Mouse (Mus musculus) limb, embryonic 14.5 days (tissue): ENCODE measurements around the gene Mtg1. TPM values are rescaled to one million over a fixed set of nuclear protein-coding genes. Genes with fewer than 3 reads are reported as not detected.
A peak's percentile ranks its signal among the peaks of the same experiment; 100 is the strongest.

Experiments
- ATAC-seq: fragments of 200-750 bp; cut with Nextera tagmentation; 2 replicates; pipeline ENCODE4 v1.8.0; 2017; ENCODE audit warnings: low read depth, moderate number of reproducible peaks, moderate TSS enrichment; ENCODE audit not compliant: low FRiP score
- DNase-seq: peaks from one replicate; pipeline ENCODE4 v3.0.0-alpha.2; 2015; ENCODE audit warnings: low spot score
- H3K27ac ChIP-seq: fragments of 300-500 bp; sonication (generic); replicated peaks from 2 replicates; pipeline ENCODE4 v1.5.1; 2014; ENCODE audit warnings: low read depth, mild to moderate bottlenecking, low read length, moderate library complexity, mixed read lengths
- H3K27me3 ChIP-seq: fragments of 300-500 bp; sonication (generic); 2 replicates; pipeline ENCODE4 v1.6.1; 2014; ENCODE audit warnings: low read length, mixed read lengths; ENCODE audit not compliant: control insufficient read depth, insufficient read depth
- H3K36me3 ChIP-seq: fragments of 300-500 bp; sonication (generic); 2 replicates; pipeline ENCODE4 v1.6.1; 2014; ENCODE audit warnings: mild to moderate bottlenecking, low read length, moderate library complexity, mixed read lengths; ENCODE audit not compliant: control insufficient read depth, insufficient read depth
- H3K4me1 ChIP-seq: fragments of 300-500 bp; sonication (generic); 2 replicates; pipeline ENCODE4 v1.6.1; 2014; ENCODE audit warnings: antibody characterized with exemption, low read length, mixed read lengths; ENCODE audit not compliant: control insufficient read depth, insufficient read depth
- H3K4me2 ChIP-seq: fragments of 300-500 bp; sonication (generic); replicated peaks from 2 replicates; pipeline ENCODE4 v1.6.1; 2014; ENCODE audit warnings: low read depth, mild to moderate bottlenecking, low read length, moderate library complexity; ENCODE audit not compliant: severe bottlenecking
- H3K4me3 ChIP-seq: fragments of 300-500 bp; sonication (generic); replicated peaks from 2 replicates; pipeline ENCODE4 v1.5.1; 2014; ENCODE audit warnings: low read length
- H3K9ac ChIP-seq: fragments of 300-500 bp; sonication (generic); 2 replicates; pipeline ENCODE4 v1.6.1; 2014; ENCODE audit warnings: mild to moderate bottlenecking, low read depth, low read length, moderate library complexity; ENCODE audit not compliant: severe bottlenecking
- H3K9me3 ChIP-seq: fragments of 300-500 bp; sonication (generic); 2 replicates; pipeline ENCODE4 v1.6.1; 2016; ENCODE audit warnings: low read length; ENCODE audit not compliant: control insufficient read depth
- POLR2A ChIP-seq: fragments of 200-500 bp; IDR thresholded peaks from 2 replicates; pipeline ENCODE4 v1.8.0; 2012; ENCODE audit warnings: inconsistent platforms, mild to moderate bottlenecking, moderate library complexity, borderline replicate concordance; ENCODE audit not compliant: insufficient read depth, insufficient read length; ENCODE audit errors: extremely low read depth
- WGBS: fragments of 180-500 bp; shearing (Covaris S2); extraction: QIAGEN DNeasy Blood & Tissue Kit; methylation state at CpG from one replicate; pipeline ENCODE4 v1.1.7; 2014; 5-methylcytosine and 5-hydroxymethylcytosine counted together
- polyA plus RNA-seq, 2 experiments: library from polyadenylated mRNA; depleted of rRNA in 1 of 2; stranded (reverse) in 1 of 2; unstranded in 1 of 2; fragments of >200 nt; fragmentation: Nextera tagmentation in 1 of 2; extraction: Ambion mirVana in 1 of 2; gene quantifications; 2 replicates each; pipeline versions ENCODE4 v1.2.1 to v1.2.3; 2012 to 2014

Mtg1 gene
- polyA plus RNA-seq, 2 experiments, result 26.5 to 28.4 TPM

DNA sequence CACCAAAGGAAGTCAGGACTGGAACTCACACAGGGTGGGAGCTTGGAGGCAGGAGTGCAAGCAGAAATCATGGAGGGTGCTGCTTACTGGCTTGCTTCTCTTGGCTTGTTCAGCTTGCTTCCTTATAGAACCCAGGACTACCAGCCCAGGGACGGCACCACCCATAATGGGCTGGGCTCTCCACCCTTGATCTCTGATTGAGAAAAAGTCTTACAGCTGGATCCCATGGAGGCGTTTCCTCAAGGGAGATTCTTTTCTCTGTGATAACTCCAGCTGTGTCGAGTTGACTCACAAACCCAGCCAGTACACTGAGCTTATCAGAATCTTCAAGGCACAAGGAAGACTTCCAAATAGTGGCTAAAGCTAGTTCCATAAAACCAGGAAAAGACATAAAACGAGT lies 14.6 kb upstream of the Mtg1 start:
- TF ChIP-seq POLR2A, result no peak
- no peak overlapping the region for H3K27ac ChIP-seq
- no peak for ATAC-seq

GRCm38 (mm10) chr7:140124382-140124781 lies 13.0 kb upstream of the Mtg1 start:
- no peak overlapping the region for H3K4me2 ChIP-seq
- TF ChIP-seq POLR2A, result no peak
- no peaks in the 10 kb centered on the region for H3K27me3 ChIP-seq
- no peak overlapping the region for H3K9ac ChIP-seq
- H3K4me3 ChIP-seq, result no peak overlapping the region
- H3K27ac ChIP-seq, result no peak overlapping the region
- ATAC-seq (no peak), DNase-seq (no peak)
- H3K9me3 ChIP-seq, result no peaks in the 10 kb centered on the region
- H3K36me3 ChIP-seq, result 0 out of 2 replicates have a peak, but pooled peaks cover under 1% of the 10 kb centered on the region
- WGBS, result 100% methylated on average over 1 of the region's 1 CpGs
- H3K4me1 ChIP-seq, result peaks cover 5% of the 10 kb centered on the region; the same call in 1 of the 2 replicates

More for the DNA sequence above, 14.6 kb upstream of the Mtg1 start:
- Histone ChIP-seq H3K9me3 (no peaks in the 10 kb centered on the region), H3K4me2 (no peak overlapping the region), H3K9ac (no peak overlapping the region), H3K4me1 (peaks cover 5% of the 10 kb centered on the region; the same call in 1 of the 2 replicates), H3K36me3 (no peaks in the 10 kb centered on the region), H3K27me3 (no peaks in the 10 kb centered on the region), H3K4me3 (no peak overlapping the region)
- no peak for DNase-seq
- 31% methylated on average over 4 of the region's 4 CpGs for WGBS

DNA sequence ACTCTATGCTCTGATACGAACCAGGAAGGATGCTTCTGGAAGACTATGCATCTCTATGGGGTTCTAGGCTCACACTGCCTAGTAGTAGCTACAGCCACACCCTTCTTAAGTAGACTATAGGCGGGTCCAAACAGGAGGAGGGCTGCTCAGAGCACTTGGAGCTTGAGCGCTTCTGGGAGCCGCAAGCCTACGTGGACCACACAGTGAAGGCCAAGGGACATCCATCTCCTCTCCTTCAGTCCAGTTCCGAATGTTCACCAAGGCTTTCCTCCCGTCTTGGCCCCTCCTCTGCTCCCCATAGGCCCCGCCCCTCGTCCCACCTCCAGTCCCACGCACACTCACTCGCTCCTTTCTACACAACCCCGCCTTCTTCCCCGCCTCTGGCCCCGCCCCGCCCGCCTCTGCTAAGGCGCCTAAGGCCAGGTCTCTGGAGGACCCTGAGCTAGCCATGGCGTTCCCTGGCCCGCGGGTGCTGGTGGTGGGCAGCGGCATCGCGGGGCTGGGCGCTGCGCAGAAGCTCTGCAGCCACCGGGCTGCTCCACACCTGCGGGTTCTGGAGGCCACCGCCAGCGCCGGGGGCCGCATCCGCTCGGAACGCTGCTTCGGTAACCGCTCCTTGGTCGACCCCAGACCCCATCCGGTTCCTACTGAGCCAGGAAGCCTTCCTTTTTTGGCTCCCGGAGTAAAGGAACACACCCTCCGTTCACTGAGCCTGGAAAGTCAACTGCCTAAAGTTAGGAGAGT lies 11.9 kb upstream of the Mtg1 start:
- ATAC-seq, result peak; percentile 99
- Histone ChIP-seq H3K27ac (no peak overlapping the region; the same call in 1 of the 2 replicates), H3K4me3 (peak overlapping the region; percentile 55), H3K36me3 (peaks cover 11% of the 10 kb centered on the region), H3K9ac (peak overlapping the region; percentile 61), H3K4me1 (peaks cover 5% of the 10 kb centered on the region; the same call in 1 of the 2 replicates), H3K9me3 (no peaks in the 10 kb centered on the region), H3K4me2 (peak overlapping the region; percentile 89), H3K27me3 (no peaks in the 10 kb centered on the region)
- TF ChIP-seq POLR2A, result no peak
- WGBS, result 2% methylated on average over 34 of the region's 40 CpGs
- DNase-seq, result peak; percentile 89

- 5% methylated on average over 5 of the region's 5 CpGs for WGBS
- Histone ChIP-seq H3K27ac (no peak overlapping the region), H3K4me3 (peak overlapping the region; percentile 55), H3K9me3 (no peaks in the 10 kb centered on the region), H3K9ac (peak overlapping the region; percentile 61), H3K4me2 (peak overlapping the region; percentile 89), H3K36me3 (peaks cover 13% of the 10 kb centered on the region), H3K4me1 (peaks cover 5% of the 10 kb centered on the region; the same call in 1 of the 2 replicates), H3K27me3 (no peaks in the 10 kb centered on the region)
- DNase-seq, result no peak
- no peak for ATAC-seq
- no peak for TF ChIP-seq POLR2A
Measured at GRCm38 (mm10) chr7:140126022-140126350, 11.4 kb upstream of the Mtg1 start.

DNA sequence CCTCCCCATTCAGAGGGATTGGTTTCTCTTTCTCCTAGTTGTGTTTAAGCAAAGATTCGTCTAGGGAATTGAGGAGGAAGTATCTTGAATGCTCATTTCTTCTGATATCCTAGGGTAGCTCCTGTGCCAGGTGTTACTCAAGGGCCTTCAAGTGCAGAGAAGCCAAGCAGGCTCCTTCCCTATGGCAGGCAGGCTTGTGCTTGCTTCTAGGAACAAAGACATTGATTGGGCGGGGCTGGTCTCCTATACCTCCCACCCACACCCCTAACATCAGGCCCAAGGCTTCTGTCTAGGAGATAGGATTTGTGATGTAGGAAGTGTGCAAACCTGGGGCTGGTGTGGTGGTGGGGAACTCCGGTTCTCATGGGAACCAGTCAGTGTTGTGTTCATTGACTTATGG lies 10.4 kb upstream of the Mtg1 start:
- Histone ChIP-seq H3K27me3 (no peaks in the 10 kb centered on the region), H3K9me3 (no peaks in the 10 kb centered on the region), H3K4me1 (peaks cover 5% of the 10 kb centered on the region; the same call in 1 of the 2 replicates), H3K36me3 (peaks cover 13% of the 10 kb centered on the region), H3K9ac (no peak overlapping the region), H3K27ac (no peak overlapping the region), H3K4me3 (no peak overlapping the region), H3K4me2 (no peak overlapping the region)
- no peak for TF ChIP-seq POLR2A
- 81% methylated on average over 3 of the region's 3 CpGs for WGBS
- ATAC-seq (no peak), DNase-seq (no peak)
